Mouse (Mus musculus) urinary bladder, adult 18-20 months (tissue): Measurements from ENCODE around the gene 4930562C15Rik.
A peak's percentile ranks its signal among the peaks of the same experiment; 100 is the strongest.
"Not testable (repeated sequence)": the region's sequence is repeated elsewhere in the genome, so short reads cannot be mapped to it uniquely, and the experiment has no call there.

Experiments used
- DNase-seq, 2 experiments: peaks; one replicate each; pipeline ENCODE4 v3.0.0; 2022; ENCODE audit warnings: low spot score in 2 of 2, mixed read lengths in 2 of 2

The 4930562C15Rik gene

GRCm38 (mm10) chr16:4835191-4835590, at the start of gene 4930562C15Rik:
Gene 4930562C15Rik (plus strand): TSS chr16:4835416.
- no peak for DNase-seq

GRCm38 (mm10) chr16:4785706-4786105, 49.5 kb upstream of the 4930562C15Rik start:
- DNase-seq, result no peak

GRCm38 (mm10) chr16:4788176-4788575, 47.0 kb upstream of the 4930562C15Rik start:
- DNase-seq, result no peak

- no peak for DNase-seq
Measured at GRCm38 (mm10) chr16:4789311-4789768, 45.9 kb upstream of the 4930562C15Rik start.

- DNase-seq, result peak; percentile 90 to 98
Measured at GRCm38 (mm10) chr16:4789810-4790559, 45.2 kb upstream of the 4930562C15Rik start, which contains the start of gene Cdip1. Gene Cdip1 (minus strand): TSS chr16:4790292.

GRCm38 (mm10) chr16:4791332-4791731, 43.9 kb upstream of the 4930562C15Rik start:
- no peak for DNase-seq

- no peak for DNase-seq
Measured at GRCm38 (mm10) chr16:4796631-4797030, 38.6 kb upstream of the 4930562C15Rik start.

- no peak for DNase-seq
Measured at GRCm38 (mm10) chr16:4818349-4818748, 16.9 kb upstream of the 4930562C15Rik start.

- not testable (repeated sequence) for DNase-seq
Measured at GRCm38 (mm10) chr16:4824466-4824865, 10.8 kb upstream of the 4930562C15Rik start.

GRCm38 (mm10) chr16:4827639-4828038, 7.6 kb upstream of the 4930562C15Rik start:
- no peak for DNase-seq

- no peak for DNase-seq
Measured at GRCm38 (mm10) chr16:4829271-4829900, 5.8 kb upstream of the 4930562C15Rik start.

- DNase-seq, result no peak
Measured at GRCm38 (mm10) chr16:4831650-4832419, 3.4 kb upstream of the 4930562C15Rik start.

- DNase-seq, result no peak
Measured at GRCm38 (mm10) chr16:4833858-4834257, 1.4 kb upstream of the 4930562C15Rik start.

- no peak for DNase-seq
Measured at GRCm38 (mm10) chr16:4837631-4838030, 2.4 kb downstream of the 4930562C15Rik start.

GRCm38 (mm10) chr16:4839552-4839951, 4.3 kb downstream of the 4930562C15Rik start:
- DNase-seq, result no peak

GRCm38 (mm10) chr16:4840231-4840630, 5.0 kb downstream of the 4930562C15Rik start:
- DNase-seq, result no peak

GRCm38 (mm10) chr16:4847041-4847440, 11.8 kb downstream of the 4930562C15Rik start:
- no peak for DNase-seq

GRCm38 (mm10) chr16:4848090-4848489, 12.9 kb downstream of the 4930562C15Rik start:
- no peak for DNase-seq

GRCm38 (mm10) chr16:4850361-4850760, 15.1 kb downstream of the 4930562C15Rik start:
- DNase-seq, result no peak

GRCm38 (mm10) chr16:4850938-4851628, 15.9 kb downstream of the 4930562C15Rik start:
- DNase-seq, result no peak

- DNase-seq, result no peak
Measured at GRCm38 (mm10) chr16:4855046-4855650, 19.9 kb downstream of the 4930562C15Rik start.
